Mouse (Mus musculus) heart, postnatal 25 days (tissue): ENCODE results near the gene Hexim2. TPM values are rescaled to one million over a fixed set of nuclear protein-coding genes. Genes with fewer than 3 reads are reported as not detected.

Source experiments
- DNase-seq: peaks from one replicate; pipeline ENCODE4 v3.0.0; 2022; ENCODE audit warnings: low spot score
- intact Hi-C: fragments of 180-260 bp; cut with DNase I; formaldehyde crosslinking; loops from one replicate; pipeline ENCODE4 v1.15.1; 2025
- total RNA-seq, 2 experiments: library from RNA; stranded (reverse); gene quantifications; 2 replicates each; pipeline ENCODE4 v1.2.3; 2021

Gene Hexim2
- total RNA-seq: 1 to 10 TPM; 1.3 to 2.3 TPM

- intact Hi-C loops: loop anchor here (1.0 kb wide), 1 partner anchor 14 kb away; no protein-coding TSS in a partner anchor
- peak; percentile 55 for DNase-seq
Measured at GRCm38 (mm10) chr11:103131701-103132575, at the start of gene Hexim2. Gene Hexim2 (plus strand): TSS chr11:103132429.

GRCm38 (mm10) chr11:103093306-103093705 is 38.9 kb upstream of the Hexim2 start:
- DNase-seq: no peak

GRCm38 (mm10) chr11:103093862-103094833 is 38.1 kb upstream of the Hexim2 start:
- DNase-seq: peak; percentile 44

More at GRCm38 (mm10) chr11:103093306-103093705, 38.9 kb upstream of the Hexim2 start:
- intact Hi-C loops: no loop called here

GRCm38 (mm10) chr11:103095107-103095670 is 37.0 kb upstream of the Hexim2 start:
- intact Hi-C loops: no loop called here
- no peak for DNase-seq

More at GRCm38 (mm10) chr11:103093862-103094833, 38.1 kb upstream of the Hexim2 start:
- intact Hi-C loops: no loop called here

- DNase-seq: no peak
- intact Hi-C loops: no loop called here
Measured at GRCm38 (mm10) chr11:103095801-103096200, 36.4 kb upstream of the Hexim2 start.

- intact Hi-C loops: no loop called here
- DNase-seq: no peak
Measured at GRCm38 (mm10) chr11:103096979-103097894, 35.0 kb upstream of the Hexim2 start.

GRCm38 (mm10) chr11:103098531-103099190 is 33.6 kb upstream of the Hexim2 start:
- intact Hi-C loops: no loop called here
- DNase-seq: no peak

- intact Hi-C loops: no loop called here
- DNase-seq: no peak
Measured at GRCm38 (mm10) chr11:103099352-103099940, 32.8 kb upstream of the Hexim2 start.

GRCm38 (mm10) chr11:103100361-103100760 is 31.9 kb upstream of the Hexim2 start:
- no peak for DNase-seq
- intact Hi-C loops: no loop called here

GRCm38 (mm10) chr11:103101481-103101865 is 30.8 kb upstream of the Hexim2 start, which contains the start of the genes Plcd3 and Acbd4:
Gene Plcd3 (minus strand): TSS chr11:103101658.
Gene Acbd4 (plus strand): TSS chr11:103101682.
- peak; percentile 81 for DNase-seq
- intact Hi-C loops: no loop called here

GRCm38 (mm10) chr11:103101866-103102501 is 30.2 kb upstream of the Hexim2 start:
- intact Hi-C loops: no loop called here
- DNase-seq: peak; percentile 67

- peak; percentile 96 for DNase-seq
- intact Hi-C loops: loop anchor here (1.0 kb wide), 1 partner anchor 55 kb away; no protein-coding TSS in a partner anchor
Measured at GRCm38 (mm10) chr11:103102725-103103349, 29.4 kb upstream of the Hexim2 start.

- intact Hi-C loops: loop anchor here (1.0 kb wide), 1 partner anchor 55 kb away; no protein-coding TSS in a partner anchor
Measured at GRCm38 (mm10) chr11:103103621-103104020, 28.6 kb upstream of the Hexim2 start.

GRCm38 (mm10) chr11:103104469-103104868 is 27.8 kb upstream of the Hexim2 start:
- intact Hi-C loops: no loop called here

More at GRCm38 (mm10) chr11:103103621-103104020, 28.6 kb upstream of the Hexim2 start:
- no peak for DNase-seq

GRCm38 (mm10) chr11:103105180-103105725 is 27.0 kb upstream of the Hexim2 start:
- intact Hi-C loops: no loop called here
- no peak for DNase-seq

More at GRCm38 (mm10) chr11:103104469-103104868, 27.8 kb upstream of the Hexim2 start:
- DNase-seq: no peak

- DNase-seq: no peak
- intact Hi-C loops: no loop called here
Measured at GRCm38 (mm10) chr11:103105810-103106209, 26.4 kb upstream of the Hexim2 start.
